Mouse (Mus musculus) thymus, postnatal 36 days (tissue): ENCODE measurements at regions not wholly inside any gene's neighbourhood (a gene's known extent, or its start where the extent isn't known, plus 50 kb on each side); places are given as distances from the start of the nearest gene placed in this dataset.

Experiments used
- DNase-seq, 2 experiments: peaks; one replicate each; pipeline ENCODE4 v3.0.0; 2022; ENCODE audit warnings: mixed read lengths in 2 of 2

DNA sequence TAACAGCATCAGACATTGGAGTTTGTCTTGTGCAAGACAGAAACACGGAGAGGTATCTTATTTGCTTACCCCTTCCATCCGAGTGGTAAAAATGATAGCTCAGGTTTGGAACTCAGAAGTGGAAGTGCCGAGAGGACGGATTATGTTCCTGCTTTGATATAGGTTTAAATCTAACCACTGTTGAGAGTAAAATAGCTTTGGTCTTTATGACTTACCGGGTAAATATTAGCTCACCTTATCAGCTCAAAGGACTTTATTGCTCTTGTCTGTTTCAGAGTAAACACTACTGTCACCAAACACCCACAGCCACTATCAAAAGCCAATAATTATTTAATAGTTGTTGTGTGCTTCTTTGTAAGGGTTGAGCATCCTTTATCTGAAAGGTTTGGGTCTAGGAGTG is 98.6 kb downstream of the Fgf9 start:
- DNase-seq, result no peak
